Mouse (Mus musculus) right cerebral cortex, adult 2 months (tissue): ENCODE measurements around the gene Fads6.
A peak's percentile ranks its signal among the peaks of the same experiment; 100 is the strongest.

Experiments used
- DNase-seq, 2 experiments: peaks; one replicate each; pipeline ENCODE4 v3.0.0; 2021 to 2022; ENCODE audit warnings: low spot score in 2 of 2

The Fads6 gene

DNA sequence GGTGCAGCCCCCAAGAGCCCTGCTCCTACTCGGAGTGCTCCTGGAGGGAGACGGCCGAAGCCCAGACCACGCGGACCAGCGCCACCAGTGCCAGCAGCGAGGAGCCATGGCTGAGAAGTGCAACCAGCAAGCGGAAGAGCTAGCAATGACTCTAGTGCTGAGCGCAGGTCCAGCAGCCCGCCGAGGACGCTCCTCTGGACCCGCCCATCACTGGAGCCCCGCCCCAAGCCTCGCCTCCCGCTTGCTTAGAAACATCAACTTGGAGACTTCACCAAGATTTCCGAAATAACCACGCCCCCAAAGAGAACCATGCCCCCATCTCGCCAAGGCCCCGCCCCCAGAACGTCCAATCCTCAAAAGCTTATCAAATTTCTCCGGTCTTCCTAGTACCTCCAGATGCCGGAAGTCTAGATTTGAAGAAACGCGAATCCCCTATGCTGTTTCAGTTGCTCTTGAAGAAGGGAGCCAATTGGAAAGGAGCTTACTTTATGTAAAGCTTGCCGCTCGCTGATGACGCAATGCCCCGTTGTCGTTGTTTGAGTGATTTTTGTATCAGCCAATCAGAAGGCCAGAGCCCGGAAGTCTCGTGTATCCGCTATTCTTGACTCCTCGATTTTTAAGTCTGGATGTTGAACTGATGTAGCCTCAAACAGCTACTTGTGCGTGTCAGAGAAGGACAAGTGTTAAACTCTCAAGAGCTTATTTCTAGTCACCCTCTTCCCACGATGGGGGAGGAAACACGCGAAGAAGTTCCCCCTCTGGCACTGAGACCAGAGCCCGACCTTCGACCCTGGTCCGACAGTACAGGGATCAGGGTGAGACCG, 20.5 kb downstream of the Fads6 start, which contains the start of gene Fdxr:
TSS of gene Fdxr (minus strand) at position 271 of the 824 bp plus-strand sequence.
- DNase-seq, result peak; percentile 98 to 99

DNA sequence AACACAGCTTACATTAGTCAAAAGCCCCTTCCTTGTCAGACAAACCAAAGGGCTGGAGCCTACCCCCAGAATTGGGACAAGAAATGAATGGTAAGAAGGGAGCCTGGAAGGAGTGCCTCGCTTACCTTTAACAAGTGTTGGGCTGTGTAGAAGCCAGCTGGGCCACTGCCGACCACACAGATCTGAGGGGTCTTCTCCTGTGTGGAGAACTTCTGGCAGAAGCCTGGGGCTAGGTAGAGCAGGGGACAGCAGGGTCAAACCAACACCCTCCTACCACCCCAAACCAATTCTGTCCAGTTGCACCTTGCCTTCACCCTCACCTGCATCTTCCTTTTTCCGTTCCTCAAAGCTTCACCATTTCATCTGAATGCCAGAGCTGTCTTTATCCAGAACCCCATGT, 21.5 kb downstream of the Fads6 start:
- no peak for DNase-seq

DNA sequence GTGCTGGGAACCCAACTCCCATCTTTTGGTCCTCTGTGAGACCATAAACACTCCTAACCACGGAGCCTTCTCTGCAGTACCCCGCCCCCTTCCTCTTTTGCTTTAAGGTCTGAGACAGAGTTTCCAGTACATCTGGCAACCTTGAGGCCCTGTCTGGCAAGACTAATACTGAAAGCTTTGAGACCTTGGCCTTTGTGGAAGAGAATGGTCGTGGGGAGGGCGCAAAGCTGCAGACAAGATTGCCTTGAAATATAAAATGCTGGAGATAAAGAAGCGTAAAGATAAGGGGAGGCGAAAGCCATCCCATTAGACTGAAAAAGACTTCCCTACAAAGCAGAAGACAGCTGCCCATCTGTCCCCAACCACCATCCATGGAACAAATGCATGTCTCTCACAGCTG, 22.0 kb downstream of the Fads6 start:
- no peak for DNase-seq

DNA sequence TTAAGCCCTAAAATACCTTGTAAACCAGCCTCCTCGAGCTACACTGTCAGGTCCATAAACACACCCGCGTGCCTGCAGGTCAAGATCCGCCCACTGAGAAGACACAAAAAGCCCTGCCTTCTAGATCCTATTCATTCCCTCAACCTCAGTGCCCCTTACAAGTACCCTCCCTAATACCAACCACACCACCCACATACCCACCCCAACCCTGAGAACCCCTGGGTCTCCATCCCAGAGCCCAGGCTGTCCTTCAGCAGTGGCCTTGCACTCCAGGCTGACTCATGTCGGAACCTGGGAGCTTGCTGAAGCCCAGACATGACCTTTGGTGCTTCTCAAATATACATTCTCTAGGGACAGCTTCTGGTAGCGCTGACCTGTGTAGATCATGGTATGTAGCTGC, 22.7 kb downstream of the Fads6 start:
- DNase-seq, result no peak

DNA sequence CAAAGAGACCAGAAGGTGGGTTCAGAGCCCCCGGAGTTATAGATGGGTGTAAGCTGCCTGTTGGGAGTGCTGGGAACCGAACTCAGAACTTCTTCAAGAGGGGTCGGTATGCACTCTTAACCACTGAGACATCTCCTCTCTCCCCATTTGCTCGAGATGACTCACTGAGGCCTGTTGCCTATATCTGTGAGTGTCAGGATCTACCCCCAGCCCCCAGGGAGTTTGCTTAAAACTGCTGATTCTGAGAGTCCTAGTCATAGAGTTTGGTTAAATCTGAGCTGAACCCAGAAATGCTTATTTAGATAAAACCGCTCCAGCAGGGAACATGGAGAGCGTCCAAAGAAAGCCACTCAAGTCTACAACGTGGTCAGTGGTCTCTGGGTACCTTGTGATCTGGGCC, 23.3 kb downstream of the Fads6 start:
- no peak for DNase-seq

DNA sequence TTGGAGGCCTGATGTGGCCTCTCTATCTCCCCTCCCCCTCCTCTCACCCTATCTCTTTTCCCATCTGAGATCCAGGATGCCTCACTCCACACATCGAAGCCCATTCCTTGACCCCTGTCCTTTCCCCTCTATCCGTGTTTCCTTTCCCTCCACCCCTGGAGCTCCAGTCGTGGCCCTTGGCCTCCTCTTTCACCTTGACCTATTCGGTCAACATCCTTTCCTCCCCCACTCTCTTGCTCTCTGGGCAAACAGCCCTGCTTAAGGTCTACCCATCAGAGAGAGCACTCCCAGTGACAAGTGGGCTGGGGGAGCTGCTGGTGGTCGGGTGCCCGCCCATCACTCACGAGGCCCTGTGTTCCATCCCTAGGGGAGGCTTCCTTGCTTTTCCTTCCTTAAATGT, 23.7 kb downstream of the Fads6 start:
- DNase-seq, result no peak

DNA sequence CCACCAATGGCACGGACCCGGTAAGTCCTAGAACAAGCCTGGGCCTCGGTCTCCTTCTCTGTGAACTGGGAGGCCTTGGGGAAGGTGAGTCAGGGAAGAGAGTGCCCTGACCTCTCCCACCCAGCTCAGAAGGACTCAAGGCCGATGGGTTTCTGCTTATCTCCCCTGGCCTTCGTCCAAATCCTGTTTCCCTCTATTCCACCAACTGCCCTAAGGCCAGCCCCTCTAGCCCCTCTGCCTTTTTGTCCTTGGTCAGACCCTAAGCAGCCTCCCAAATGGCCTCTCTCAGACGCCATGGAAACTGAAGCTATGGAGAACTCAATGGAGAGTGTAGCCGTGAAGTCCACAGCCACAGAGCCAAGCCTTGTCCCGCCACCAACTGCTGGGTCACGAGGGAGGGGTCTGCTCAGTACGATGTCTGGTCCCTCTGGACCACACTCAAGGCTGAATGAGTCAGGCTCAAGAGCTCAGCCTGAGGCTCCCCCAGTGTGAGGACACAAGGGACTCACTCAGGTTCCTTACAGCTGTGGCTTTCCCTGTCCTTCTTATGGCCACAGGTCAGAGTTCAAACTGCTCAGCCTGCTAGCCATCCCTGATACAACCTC, 24.5 kb downstream of the Fads6 start:
- no peak for DNase-seq

DNA sequence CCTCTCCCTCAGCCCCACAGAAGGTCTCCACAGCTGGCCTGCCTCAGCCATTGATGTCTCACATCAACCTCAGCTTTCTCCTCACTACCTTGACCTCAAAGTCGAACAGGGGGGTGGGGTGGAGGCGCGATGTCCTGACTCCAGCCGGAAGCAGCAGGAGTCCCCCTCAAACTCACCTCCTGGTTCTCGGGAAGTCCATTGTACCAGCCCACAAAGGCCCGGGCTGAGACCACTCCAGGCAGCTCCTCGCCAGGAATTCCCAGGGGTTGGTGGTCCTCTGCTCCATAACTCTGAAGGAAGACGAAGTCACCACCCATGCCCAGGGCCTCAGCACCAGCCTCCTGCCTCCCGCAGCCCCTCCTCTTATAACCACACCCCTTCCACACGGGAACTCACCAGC, 26.0 kb downstream of the Fads6 start:
- no peak for DNase-seq

DNA sequence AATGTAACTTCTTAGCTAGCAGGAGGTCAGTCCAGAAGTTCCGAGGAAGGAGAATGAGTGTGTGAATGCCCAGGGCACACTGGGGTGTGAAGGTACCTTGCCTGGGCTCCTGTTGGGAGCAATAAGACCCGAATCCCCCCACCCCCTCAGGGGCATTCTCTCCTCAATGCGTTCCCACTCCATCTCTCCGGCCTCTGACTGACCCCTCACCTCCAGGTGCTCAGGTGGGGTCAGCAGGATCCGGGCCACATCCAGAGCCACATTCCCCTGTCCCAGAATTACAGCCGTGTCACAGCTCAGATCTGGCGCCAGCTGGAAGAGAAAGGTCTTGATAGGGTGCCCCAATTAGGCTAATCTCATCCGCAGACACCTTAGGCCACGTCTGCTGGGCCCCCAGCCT, 26.4 kb downstream of the Fads6 start:
- no peak for DNase-seq

DNA sequence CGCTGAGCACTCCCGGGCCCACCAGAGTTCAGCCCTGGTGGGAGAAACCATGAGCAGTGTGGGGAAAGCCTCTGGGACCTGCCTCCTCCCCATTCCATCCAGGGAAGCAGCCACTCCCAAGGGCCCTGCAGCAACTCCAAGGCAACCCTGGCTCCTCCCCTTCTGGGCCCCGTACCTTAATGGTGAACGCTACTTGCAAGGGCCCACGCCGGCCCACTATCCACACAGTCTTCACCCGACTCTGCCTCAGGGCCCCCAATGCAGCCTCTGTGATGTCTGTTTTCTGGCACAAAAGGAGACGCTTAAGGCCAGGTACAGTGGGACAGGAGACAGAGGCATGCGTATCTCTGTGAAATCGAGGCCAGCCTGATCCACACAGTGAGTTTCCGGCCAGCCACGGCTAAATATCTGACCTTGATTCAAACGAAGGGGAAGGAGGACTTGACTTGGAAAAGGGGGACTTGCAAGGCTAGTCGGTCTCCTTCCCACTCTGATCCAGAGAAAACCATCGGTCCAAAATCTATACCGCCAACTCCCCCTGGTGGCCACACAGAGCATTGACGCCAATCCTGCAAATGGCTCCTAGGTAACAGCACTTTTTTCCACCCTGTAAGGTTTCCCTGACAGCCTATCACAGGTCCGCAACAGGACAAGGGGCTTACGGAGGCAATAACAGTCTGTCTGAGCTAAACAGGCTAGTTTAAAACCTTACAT, 27.2 kb downstream of the Fads6 start:
- peak; percentile 88 to 94 for DNase-seq

DNA sequence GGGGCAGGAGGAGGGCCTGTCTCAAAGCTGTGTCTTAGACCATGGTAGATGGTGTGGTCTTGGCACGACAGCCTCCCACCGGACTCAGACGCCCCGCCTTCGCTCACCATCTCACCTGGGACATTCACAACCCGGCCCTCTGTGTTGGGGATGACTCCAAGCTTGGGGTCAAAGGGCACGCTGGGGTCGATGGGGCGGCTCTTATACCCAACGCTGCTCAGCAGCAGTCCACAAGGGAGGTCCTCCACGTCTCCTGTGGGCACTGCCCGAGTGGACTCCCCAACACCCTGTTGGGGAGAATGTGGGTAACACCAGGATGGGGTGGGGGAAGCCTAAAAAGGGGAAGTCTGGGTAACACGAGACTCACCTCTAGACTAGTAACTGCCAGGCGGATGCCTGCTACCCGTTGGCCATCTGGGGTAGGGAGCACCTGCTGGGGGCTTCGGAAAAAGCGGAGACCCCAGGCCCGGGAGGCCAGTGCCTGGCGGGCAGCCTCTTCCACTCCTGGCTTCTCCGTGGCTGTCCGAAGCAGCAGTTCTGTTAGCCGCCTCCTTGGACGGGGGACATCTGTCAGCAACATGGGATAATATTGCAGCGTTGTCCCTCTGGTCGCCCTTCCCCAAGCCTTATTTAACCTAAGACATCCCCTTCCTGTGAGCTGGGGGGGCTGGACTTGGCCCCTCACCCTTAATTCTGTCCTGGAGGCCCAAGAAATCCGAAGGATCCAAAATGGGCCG, 28.0 kb downstream of the Fads6 start:
- DNase-seq, result no peak

DNA sequence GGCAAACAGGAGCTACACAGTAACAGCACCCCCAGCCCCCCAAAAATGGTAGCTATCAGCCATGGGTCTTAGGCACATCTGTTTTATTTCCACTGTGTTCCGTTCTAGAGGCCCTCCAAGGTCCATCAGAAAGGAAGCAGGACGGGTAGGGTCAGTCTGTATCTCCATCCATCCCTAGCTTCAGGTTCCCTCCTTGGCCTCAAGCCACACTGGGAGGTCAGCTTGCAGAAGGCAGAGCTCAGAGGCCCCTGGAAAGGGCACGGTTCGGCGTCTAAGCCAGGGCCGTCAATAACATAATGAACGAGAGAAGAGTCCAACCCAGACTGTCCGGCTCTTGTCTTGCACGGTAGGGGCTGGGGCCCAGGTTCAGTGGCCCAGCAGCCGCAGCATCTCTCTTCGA, 29.5 kb downstream of the Fads6 start:
- DNase-seq, result no peak

DNA sequence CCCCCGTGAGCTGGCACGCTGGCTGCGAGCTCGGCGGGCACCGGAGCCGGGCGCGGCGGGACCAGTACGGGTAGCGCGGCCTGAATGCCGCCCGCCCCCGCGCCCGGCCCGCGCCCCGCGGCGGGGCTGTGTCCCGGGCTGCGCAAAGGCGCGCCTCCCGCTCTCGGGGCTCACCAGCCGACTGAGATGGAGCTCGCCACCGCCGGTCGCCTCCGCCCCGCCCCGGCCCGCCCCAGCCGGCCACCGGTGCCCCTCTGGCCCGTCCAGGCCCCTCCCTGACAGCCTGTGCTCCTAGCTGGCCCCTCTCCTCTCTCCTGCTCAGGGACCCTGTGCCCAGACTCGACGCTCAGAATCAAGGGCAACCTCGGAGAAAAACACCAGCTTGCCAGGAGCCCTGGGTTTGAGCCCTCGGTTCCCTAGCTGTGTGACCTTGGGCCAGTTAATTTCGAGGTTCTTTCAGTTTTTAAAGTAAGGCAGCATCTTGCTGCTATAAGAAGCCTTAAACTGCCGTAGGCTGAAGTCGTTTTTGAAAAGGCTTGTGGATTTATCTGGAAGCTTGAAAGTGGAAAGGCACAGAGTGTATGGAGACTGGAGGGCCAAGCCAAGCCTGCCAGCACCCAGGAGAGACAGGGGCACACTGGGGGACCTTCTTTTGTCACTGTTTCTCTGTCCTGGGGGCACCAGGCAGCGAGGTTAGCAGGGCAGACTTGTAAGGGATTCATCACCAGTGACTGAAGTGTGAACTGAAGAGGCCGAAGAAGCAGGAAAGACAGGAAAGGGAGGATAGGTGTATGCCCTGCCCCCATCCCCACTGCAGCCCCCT, 30.2 kb downstream of the Fads6 start, which contains the start of gene Grin2c:
TSS of gene Grin2c (minus strand) at position 183 of the 823 bp plus-strand sequence.
- DNase-seq, result no peak

DNA sequence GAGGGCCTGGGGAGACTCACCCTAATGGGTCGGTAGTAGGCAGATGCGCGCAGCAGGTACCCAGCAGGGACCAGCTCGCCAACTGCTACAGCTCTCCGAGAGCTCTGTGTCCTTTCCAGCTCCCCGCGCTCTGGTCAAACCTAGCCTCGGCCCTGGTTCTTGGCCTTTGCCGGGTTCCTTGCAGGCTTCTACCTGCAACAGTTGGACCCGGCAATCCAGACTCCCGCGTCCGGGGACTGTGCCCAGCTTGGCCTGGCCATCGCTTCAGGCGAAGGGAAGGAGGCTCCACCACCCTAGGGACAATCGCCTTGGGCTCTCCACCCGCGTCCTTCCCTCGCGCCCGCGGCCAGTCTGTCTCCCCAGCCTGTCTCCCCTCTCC, 31.1 kb downstream of the Fads6 start:
- DNase-seq, result no peak

DNA sequence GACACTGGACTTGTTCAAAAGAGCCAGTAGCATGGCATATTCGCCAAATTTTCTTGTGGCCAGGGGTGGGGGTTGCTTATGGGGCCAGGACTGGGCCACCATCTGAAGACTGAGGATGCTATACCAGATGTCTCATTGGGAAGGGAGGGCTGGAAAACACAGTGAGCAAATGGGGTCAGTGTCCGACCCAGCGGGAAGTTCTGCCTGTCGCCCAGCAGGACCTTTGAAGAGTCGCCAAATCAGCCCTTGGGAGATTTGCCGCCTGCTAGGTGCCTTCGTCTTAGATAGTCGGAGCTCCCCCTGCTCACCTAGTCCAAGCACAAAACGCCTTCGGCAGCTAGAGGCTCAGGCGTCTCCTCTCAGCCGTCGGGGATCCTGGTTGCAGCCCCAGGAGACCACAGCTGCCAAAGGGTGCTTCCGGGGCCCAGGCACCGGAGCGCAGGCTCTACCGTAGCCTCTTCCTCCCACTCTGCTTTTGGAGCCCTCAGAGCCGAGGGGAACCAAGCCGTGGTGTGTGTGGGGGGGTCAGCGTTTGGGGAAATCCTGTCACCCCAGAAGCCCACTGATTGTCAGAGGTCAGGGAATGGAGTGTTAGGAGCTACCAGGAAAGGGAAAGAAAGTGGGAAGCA, 31.6 kb downstream of the Fads6 start:
- DNase-seq, result no peak

DNA sequence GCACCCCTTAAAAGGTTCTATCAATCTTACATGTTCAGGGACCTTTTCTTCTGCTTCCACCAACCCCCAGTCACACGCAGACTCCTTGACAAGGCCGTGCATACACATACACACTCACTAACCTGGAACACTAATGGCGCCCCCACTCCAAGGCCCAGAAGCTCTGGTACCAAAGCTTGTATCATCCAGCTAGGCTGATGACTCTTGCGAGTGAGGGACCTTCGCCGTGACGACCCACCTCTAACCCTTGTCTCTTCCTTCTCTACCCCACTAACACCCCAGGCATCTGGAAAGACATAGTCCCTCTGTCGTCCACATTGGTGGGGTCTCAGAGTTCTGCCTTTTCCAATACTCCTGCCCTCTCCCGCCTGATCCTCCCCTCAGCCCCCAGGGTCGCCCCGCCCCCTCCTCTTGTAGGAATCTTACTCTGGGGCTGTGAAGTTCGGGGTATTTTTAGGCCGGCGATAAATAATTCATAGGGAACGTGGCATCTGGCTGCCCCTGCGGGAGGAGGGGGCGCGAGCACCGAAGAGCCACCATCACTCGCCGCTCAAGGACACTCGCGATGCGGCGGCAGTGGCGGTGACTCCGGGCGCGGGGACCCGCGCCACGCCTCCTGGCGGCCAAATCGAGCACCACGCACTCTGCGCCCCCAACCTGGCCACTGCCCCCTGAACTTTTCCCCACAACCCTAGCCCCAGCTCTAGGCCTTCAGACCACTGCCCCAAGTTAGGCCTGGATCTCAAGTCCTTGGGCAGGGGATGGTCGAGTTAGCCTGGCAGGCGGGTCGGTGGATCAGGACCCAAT, 32.4 kb downstream of the Fads6 start:
- no peak for DNase-seq

DNA sequence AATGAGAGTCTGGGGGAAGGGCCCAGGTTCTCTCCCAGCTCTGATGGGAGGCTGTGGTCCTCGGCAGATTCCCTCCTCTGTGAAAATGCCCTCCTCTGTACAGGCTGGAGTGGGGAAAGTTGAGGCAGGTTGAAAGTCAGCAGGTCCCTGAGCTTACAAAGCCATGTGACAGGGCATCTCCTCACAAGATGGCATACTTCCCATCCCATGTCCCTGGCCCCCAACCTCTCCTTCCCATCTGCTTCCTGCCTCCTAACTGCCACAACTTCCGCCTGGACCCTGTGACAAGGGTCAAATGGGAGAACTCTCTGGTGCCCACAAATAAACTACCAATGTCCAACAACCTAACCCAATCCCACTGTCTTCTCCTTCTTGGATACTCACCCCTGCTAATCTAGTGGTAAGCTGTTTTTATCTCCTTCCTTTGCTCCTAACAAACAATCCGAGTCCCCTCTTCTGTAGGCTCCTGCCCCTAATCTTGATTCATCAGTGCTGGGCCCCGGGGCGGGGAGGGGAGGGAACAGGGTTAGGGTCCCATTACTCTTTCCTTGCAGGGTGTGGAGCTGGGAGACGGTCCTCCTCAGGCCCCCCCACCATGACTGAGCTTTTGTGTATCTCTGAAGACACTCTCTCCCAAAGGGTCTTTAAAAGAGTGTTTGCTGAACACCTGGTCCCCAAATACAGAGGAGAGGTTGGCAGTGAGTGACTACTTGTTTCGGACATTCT, 33.2 kb downstream of the Fads6 start:
- DNase-seq, result no peak

DNA sequence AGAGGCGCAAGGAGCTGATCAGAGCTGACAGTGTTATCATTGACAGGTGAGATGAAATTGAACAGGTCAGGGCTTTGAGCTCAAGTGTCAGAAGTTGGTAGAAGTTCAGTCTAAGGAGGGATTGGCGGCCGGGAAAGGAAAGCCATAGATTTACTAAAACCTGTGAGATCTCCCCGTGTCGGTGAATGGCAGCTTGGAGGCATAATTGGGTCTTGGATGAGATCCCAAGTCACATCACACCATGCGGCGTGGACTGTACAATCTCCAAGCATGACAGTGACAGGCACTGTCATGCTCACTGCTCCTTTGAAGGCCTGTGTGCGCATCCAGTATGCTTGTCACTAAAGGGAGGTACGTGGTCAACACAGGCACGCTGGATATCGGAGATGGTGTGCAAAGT, 34.5 kb downstream of the Fads6 start:
- no peak for DNase-seq

DNA sequence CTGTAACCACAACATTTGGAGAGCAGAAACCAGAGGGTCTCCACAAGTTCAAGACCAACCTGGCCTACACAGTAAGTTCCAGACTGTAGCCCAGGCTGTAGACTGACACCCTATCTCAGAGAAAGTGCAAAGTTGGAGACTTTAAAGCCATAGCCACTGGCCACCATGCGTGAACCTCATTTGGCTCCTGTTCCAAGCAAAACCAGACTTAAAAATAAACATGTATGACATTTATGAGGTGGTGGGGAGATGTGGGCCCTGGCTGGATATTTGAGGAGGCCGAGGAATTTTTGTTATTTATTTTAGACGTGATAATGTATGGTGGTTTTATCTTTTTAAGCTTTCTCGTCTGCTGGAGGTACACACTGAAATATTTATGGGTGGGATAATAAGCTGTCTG, 38.3 kb downstream of the Fads6 start:
- no peak for DNase-seq
